Mouse (Mus musculus) embryo, embryonic 11 days (tissue): ENCODE data around the gene Esam.

Source experiments
- DNase-seq: peaks from one replicate; pipeline ENCODE4 v3.0.0-alpha.2; 2015

Esam gene

DNA sequence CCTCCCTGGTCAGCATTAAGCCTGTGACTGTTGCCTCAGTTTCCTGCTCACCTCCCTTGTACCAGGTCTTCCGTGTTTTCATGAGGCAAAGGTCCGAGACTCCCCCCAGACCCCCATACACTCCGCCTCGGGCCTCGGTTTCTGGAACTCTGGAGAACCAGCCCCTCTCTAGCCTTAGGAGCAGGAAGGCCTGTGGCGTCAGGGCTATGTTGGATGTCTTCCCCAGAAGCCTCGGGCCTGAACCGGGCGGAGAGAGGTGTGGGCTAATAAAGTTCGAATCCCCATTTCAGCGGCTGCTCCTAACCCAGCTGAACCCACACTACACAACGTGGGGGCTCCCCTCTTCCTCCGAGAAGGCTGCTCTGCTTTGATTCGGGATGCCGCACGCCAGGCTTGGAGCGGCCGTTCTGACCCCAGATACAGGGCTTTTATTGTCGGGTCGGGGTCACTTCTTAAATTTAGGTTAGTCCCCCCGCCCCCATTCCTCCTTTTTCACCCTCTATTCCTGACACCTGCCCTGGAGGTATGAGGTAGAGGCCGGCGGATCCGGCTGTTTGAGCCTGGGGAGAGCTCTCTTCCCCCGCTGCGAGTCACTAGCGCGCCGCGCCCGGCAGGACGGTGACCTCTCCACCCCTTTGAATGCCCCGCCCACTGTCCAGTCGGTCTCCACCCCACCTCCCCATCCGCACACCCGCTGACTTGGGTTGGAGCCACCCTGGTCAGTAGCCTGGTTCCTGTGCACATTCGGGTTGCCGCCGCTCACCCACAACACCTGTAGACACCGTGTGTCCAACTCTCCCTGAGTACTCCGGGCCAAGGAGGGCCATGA, at the start of gene Esam:
Gene Esam, plus strand, starts transcription at position 683 of the 829 bp plus-strand sequence.
- DNase-seq: peak; percentile 49

DNA sequence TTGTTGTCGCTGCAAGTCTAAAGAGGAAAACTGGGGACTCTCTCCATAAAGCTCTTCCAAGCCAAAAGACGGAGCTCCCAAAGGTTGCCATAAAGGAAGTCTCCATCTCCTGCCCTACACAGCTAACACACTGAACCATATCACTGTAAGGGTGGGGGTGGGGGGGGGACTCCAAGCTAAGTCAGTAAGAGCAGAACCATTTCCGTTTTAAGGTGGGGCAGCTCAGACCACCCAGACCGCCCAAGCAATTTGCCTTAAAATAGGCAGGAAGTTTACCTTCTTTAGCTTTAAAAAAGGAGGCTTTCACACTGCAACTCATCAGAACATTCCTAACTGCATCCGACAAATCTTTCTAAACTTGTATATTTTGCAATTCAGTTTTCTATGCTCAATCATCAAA, 42.7 kb upstream of the Esam start:
- no peak for DNase-seq

DNA sequence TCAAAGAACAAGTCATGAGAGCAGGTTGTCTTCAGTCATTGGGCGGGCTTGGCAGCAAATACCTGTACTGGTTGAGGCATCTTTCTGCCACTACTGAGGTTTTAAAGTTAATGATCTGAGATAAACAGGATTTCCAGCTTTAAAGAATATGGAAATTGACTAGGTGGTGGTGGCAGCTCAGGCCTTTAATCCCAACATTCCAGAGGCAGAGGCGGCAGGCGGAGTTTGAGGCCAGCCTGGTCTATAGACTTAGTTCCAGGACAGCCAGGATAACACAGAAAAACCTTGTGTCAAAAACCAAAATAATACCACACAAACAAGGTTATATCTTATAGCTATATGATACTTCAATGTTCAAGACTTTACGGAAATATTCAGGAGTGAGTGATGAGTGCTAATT, 39.8 kb upstream of the Esam start:
- DNase-seq: no peak

DNA sequence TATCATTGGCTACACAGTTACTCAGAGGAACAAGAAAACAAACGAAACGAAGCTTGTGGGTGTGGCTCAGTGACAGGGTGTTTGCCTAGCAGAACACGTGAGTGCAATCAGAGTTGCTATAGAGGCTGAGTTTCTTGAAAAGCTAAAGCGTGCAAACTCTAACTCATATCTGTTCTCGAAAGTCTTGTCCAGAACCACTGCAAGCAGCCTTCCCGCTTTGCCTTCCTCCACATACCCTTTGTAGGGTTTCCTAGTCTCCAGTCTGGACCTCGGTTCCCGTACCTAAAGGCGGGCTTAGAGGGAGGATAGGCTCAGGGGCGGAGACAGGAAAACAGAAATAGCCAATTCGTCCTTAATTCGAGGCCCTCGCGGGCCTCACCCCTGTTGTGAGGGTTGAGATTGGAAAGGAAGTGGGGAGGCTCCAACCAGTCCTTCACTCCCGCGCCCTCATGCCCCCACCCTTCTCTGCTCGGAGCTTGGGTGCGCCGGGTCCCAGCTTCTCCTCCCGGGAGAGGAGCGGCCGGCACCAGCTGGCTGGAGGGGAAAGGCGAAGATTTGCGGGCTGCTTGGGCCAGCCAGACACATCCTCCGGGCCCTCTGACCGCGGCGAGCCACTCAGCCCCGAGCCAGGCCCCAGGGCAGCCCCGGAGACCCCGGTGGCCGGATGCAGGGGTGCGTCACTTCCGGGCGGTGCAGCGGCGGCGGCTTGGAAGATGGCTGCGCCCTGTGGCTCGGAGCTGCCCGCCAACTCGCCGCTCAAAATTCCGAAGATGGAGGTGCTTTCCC, 39.1 kb upstream of the Esam start, which contains the start of gene Msantd2:
Gene Msantd2, plus strand, starts transcription at position 709 of the 786 bp plus-strand sequence.
- DNase-seq: peak; percentile 92

DNA sequence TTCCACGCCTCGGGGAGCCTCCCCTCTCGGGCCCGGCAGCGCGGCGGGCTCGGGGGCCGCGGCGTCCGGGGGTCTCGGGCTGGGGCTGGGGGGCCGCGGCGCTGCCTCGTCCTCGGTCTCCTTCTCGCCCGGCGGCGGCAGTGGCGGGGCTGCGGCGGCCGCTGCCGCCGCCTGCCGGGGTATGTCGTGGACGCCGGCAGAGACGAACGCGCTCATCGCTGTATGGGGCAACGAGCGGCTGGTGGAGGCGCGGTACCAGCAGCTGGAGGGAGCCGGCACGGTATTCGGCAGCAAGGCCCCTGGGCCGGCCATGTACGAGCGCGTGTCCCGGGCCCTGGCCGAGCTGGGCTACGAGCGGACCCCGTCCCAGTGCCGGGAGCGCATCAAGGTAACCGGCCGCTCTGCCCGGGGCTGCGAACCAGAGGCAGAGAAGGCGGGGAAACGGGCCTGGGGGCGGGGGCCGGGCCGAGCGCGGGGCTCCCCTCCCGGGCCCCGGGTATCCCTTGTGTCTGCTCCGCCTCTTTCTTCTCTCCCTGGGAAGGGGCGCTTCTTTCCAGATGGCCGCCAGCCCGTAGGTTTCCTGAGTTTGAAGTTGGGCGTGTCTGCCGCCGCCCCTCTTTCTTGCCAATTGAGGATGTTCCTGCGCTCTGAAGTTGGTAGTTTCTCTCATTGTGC, 38.3 kb upstream of the Esam start:
- peak; percentile 85 for DNase-seq

DNA sequence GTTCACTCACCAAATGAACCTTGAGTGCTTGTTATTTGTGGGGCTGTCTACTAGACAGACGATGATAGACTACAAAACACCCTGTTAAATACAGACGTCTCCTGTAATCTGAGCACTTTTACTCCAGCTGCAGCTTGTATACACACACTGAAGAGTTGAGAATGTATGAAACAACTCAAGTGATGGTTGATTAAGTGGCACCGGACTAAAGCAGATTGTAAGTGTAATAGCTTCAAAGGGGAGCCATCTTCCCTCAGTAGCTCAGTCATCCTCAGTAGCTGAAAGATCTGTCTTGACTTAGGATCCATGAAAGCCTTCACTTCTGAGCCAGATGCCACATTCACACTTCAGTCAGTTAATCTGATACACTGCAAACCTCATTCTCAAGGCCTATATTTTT, 32.1 kb upstream of the Esam start:
- no peak for DNase-seq

DNA sequence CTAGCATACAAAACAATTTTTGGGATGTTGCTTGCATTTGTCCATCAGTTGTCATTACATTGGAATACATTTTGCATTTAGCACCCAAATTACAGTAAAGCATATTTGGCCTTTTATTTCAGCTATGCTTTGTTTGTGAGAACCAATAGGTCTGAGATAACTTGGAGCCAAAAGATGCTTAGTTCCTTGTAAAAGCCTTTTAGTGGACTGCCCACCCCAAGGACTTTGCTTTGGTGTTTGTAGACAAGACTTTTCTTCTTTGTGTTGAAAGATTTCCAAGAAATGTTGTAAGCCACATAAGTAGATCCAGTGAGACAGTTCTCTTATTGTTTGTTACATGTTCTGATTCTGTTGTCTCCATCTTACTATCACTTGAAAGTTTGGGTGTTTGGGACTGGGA, 31.6 kb upstream of the Esam start:
- no peak for DNase-seq

DNA sequence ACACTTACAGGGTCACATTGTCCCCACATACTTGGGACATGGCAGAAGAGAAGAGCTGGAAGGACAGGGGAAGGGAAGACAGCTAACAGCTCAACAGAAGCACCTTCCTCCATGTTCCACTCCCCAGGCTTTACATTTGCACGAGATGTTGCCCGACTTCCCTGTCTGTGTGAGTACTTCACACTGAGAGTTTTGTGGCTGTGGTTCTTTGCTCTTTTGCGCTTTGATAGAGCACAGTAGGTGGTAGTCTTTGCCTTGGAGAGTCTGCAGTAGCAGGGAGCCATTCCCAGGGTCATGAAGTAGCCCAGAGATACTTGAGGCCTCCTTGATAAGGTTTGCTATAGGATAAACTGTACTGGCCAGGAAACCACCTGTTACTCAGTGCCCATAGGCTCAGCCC, 27.7 kb upstream of the Esam start:
- DNase-seq: no peak

DNA sequence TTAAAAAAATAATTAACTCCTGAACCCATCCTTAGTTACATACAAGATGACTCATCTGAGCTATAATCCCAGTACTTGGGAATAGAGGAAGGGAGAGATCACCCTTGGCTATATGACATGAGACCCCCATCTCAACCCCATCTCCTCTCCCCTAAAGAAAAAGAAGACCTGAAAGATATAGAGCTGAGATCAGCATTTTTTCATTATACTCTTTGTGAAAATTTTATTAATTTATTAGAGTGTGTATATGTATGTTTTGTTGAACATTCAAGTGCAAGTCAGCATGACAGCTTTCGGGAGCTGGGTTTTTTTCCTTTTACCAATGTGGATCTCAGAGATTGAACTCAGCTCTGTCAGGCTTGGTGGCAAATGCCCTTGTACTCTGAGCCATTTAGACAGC, 26.7 kb upstream of the Esam start:
- no peak for DNase-seq

DNA sequence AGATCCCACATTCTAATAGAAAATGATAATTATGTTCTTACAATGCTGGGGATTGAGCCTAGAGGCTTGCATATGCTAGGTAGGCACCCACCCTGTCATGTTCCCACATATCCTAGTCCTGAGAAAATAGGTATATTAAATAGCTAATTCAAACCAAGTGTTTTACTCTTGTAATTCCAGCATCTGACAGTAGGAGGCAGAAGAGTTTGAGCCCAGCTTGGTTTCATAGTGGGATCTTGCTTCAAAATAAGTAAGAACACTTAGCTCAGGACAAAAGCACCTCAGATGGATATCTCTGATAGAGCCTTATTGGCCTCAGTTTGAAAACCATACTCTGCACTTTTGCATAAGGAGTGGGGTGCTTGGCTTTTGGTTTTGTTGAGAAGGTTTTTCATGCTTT, 23.5 kb upstream of the Esam start:
- DNase-seq: no peak

DNA sequence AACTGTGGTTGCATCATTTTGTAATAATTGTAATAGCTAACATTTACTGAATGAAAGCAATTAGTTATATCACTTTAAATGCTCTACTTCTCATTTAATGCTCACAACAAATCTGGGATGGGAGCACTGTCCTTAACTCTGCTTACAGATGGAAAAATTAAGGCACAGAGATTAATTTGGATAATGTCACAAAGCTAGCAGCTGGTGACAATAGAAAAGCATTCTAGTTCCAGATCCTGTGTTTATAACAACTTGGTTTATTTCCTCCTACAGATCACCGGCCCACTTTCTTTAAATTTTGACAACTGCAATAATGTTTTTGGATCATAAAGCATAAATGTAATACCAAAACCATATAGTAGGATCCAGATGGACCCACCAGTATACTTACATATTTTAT, 21.9 kb upstream of the Esam start:
- DNase-seq: no peak

DNA sequence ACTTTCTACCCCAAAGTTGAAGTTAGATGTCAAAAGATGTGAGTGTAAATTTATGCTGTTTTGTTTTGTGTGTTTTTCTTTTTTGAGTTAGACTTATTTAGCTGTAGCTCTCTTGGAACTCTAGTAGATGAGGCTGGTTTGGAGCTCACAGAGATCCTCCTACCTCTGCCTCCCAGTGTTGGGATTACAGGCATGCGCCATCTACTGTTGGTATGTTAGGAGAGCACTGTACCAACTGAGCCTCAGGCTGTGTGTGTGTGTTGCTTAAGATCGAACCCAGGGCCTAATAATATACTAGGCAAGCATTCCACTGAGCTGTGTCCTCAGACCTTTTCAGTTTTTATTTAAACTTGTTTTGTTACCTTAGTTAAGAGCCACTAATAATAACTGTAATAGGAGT, 15.8 kb upstream of the Esam start:
- DNase-seq: no peak

DNA sequence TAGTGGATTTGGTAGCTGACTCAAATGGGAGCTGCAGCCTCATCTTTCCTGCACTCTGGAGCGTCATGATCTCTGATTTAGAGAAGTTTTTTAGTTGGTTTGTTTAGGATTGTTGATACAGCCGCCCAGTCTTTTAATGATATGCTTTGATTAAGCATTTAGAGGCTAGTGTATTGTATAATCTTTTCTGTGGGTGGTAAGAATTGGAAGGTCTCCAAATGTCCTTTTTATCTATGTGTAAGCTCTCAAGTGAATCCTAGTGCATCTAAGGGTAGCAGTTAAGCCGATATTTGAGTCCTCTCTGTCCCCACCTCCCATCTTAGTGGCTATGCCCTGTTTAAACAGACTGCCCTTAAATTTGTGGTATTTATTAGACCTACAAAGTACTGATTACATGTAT, 13.4 kb upstream of the Esam start:
- no peak for DNase-seq

DNA sequence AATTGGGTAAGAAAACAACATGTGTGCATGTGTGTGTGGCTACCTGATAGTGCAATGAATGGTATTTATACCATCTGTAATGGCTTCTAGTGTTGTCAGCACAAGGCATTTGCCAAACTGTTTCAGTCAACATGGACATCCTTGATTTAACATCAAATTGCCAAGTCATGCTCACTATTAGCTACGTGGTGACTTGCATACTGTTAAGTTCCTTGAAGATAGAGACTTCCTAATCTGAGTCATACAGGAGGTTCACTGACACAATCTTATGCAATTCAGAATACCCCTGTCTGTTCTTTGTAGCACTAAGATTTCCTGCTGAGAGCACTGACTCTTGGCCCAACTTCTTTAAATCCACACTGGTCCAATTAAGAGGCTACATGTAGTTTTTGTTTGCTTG, 10.4 kb upstream of the Esam start:
- DNase-seq: no peak

DNA sequence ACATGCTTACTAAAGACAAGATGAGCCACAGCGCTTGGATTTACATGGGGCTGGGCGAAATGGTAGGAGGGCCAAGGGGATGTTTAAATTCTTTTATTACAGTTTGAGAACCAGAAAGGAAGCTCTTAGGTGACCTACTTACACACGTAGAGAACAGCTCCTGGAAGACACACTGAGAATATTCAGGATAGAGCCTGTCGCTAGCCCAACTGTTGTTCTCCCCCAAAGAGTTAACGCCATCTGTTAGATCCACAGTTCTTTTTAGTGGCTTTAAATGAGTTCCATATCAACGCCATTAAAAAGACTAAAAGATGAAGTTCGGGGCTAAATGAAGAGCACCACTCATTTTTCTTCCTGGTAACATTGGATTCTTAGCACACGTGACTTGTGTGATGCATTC, 8.9 kb upstream of the Esam start:
- no peak for DNase-seq

DNA sequence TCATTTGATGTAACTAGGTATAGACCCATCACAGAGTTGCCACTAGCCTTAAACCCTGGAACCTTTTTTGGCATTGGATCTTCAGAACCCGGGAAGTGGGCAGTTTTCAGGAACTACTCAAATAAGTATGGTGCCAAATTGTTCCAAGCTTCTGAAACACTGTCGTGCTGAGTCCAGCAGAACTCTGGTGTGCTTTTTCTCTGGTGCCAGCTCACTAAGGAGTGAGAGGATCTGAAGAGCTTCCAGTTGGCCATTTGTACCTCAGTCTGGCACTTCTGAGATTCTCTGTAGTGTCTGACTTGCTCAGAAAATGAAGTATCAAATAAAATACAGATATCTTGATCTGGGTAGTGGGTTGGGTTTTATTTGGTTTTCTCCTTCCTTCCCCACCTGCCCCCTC, 7.9 kb upstream of the Esam start:
- no peak for DNase-seq

DNA sequence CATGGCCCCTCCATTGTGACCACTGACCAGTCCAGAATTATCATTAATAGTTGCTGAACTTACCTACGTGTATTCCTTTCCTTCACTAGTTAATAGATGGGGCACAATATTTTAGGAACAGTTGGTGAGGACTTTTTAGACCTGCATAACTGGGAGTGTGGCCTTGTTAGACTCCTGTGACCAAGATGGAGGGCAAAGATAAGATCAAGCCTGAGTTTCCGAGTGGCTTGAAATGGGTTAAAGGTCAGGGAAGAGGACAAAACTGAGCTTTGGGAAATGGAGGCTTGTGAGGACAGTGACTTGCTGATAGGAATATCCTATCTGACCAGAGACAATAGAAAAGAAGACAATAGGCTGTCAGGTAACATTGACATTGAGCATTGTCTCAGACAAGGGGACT, 2.4 kb upstream of the Esam start:
- DNase-seq: no peak

DNA sequence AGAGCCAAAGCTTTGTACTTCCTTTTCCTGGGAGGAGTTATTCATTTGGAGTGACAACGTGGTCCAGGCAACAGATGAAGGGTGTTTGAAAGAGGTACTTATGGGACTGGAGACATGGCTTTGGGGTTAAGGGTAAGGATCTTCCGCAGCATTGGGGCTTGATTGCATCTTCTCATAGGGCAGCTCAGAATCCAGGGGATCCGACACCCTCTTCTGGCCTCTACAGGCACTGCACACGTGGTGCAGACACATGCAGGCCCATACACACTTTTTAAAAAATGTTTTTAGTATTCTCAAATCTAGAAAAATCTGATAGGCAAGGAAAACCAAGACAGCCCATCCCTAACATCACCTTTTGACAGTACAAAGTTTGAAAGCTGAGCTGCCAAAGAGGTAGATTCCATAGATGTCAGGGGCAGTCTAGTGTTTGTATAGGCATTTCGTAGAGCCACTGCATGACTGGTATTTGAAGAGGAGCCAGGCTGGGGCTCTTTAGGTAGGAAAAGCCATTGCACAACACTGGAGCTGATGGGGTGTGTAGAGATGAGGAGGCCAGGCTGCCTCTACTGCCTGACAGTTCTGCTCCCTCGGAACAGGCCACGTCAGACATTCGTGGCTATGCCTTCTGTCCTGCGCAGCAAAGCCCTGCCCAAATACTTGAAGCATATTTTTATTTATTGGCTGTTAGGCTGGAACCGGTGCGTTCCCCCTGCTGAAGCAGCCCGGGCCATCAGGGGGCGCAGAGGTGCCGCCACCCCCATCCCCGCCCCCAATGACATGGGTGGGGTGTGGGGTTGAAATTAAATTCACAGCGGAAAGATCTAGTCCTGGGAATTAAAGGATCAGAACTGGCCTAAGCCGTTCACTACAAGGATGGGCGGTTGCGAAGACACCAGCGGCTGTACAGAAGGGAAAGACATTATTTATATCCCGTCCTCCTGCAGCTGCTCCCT, 1.2 kb upstream of the Esam start:
- DNase-seq: peak; percentile 26

DNA sequence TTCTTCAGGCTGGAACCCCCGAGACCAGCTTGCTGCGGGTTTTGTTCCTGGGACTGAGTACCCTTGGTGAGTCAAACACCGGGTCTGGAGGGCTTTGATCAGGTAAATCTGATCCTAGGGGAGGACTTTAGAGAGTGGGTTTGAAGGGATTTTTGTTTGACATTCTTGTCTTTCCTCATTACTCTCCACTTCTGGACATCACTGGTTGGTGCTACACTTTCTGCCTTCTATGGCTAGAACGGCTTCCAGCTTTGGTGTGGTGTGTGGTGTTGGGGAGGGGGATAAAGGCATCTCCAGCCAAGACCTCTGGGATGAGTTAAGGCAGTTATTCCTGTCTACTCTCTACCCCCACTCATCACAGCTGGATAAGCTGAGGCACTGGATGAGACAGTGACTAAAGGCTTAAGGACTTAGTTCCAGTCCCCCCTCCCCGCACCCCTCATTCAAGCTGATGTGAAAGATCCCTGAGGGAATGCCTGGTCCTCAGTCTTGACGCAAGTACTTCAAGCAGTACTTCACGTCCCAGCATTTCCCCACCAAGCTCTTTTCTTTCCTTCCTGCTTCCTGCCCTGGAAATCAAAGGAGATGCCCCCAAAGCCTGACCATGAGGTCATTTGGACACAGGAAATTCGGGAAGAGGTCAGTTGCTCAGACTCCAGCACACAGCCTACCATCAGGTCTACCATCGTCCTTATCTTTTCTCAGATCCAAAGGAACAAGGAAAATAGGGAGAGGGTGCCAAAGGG, 520 bp downstream of the Esam start:
- no peak for DNase-seq

DNA sequence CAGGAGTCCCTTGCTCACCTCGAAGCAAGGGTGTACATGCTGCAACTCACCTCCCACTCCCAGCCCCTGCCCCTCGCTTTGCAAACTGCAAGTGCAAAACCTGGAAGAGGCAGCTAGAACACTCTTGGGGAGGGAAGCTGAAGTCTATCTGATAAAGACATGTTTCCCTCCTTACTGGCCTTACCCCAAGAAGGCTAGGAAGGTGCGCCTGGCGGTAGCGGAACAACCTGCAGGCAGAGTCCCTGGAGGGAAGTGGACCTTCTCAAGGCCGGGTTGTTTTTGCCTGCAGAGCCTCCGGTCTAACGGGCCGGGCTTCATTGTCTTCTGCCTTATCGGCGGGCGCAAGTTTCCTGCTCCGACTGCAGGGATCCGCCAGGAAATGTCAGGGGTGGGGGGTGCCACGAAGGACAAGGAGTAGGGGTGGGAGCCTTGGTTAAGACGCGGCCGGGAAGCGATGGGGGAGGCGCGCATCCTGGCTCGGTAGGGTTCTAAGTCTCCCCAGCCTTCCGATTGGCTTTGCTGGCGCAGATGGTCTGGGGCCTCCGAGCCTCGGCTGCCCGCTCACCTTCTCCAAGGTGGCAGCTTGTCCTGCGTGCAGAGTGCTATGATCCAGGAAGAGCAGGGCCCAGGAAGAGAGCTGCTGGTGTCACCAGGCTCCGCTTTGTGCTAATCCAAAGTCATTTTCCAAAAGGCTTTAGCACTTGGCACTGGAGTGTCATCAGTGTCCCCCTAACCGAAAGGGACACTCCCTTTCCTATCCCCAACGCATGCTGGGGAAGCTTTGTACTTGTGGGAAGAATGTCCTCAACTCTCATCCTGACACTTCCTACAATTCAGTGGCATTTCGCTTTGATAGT, 2.4 kb downstream of the Esam start:
- peak; percentile 67 for DNase-seq
